Mouse (Mus musculus) midbrain, postnatal 0 days (tissue): ENCODE measurements at regions not wholly inside any gene's neighbourhood (a gene's known extent, or its start where the extent isn't known, plus 50 kb on each side); places are given as distances from the start of the nearest gene placed in this dataset.

Experiments used
- ATAC-seq: fragments of 200-750 bp; cut with Nextera tagmentation; 2 replicates; pipeline ENCODE4 v1.8.0; 2017; ENCODE audit warnings: moderate number of reproducible peaks, mild to moderate bottlenecking, moderate TSS enrichment, moderate library complexity; ENCODE audit not compliant: low FRiP score
- DNase-seq: peaks from one replicate; pipeline ENCODE4 v3.0.0-alpha.2; 2015; ENCODE audit warnings: low spot score
- H3K27ac ChIP-seq: fragments of 300-500 bp; sonication (generic); 2 replicates; pipeline ENCODE4 v1.5.1; 2014; ENCODE audit warnings: low read depth, mild to moderate bottlenecking, low read length, mixed read lengths
- H3K27me3 ChIP-seq: fragments of 300-500 bp; sonication (generic); 2 replicates; pipeline ENCODE4 v1.6.1; 2014; ENCODE audit warnings: low read length, control low read depth, mixed read lengths; ENCODE audit not compliant: insufficient read depth
- H3K36me3 ChIP-seq: fragments of 300-500 bp; sonication (generic); 2 replicates; pipeline ENCODE4 v1.6.1; 2014; ENCODE audit warnings: low read length, control low read depth, mixed read lengths; ENCODE audit not compliant: insufficient read depth
- H3K4me1 ChIP-seq: fragments of 300-500 bp; sonication (generic); 2 replicates; pipeline ENCODE4 v1.6.1; 2014; ENCODE audit warnings: mild to moderate bottlenecking, control low read depth, antibody characterized with exemption, low read length, mixed read lengths; ENCODE audit not compliant: insufficient read depth
- H3K4me2 ChIP-seq: fragments of 300-500 bp; sonication (generic); 2 replicates; pipeline ENCODE4 v1.6.1; 2014; ENCODE audit warnings: low read depth, mild to moderate bottlenecking, low read length, mixed read lengths; ENCODE audit not compliant: poor library complexity, severe bottlenecking
- H3K4me3 ChIP-seq: fragments of 300-500 bp; sonication (generic); 2 replicates; pipeline ENCODE4 v1.5.1; 2014; ENCODE audit warnings: low read depth, mild to moderate bottlenecking, low read length, moderate library complexity
- H3K9ac ChIP-seq: fragments of 300-500 bp; sonication (generic); replicated peaks from 2 replicates; pipeline ENCODE4 v1.6.1; 2014; ENCODE audit warnings: mild to moderate bottlenecking, low read length, moderate library complexity, mixed read lengths; ENCODE audit not compliant: poor library complexity, severe bottlenecking
- H3K9me3 ChIP-seq: fragments of 300-500 bp; sonication (generic); 2 replicates; pipeline ENCODE4 v1.6.1; 2016; ENCODE audit warnings: low read length, control low read depth
- CTCF ChIP-seq: IDR thresholded peaks from 2 replicates; pipeline ENCODE4 v1.5.1; 2016; ENCODE audit warnings: antibody characterized with exemption, mild to moderate bottlenecking
- WGBS: fragments of 180-500 bp; shearing (Covaris S2); extraction: QIAGEN DNeasy Blood & Tissue Kit; methylation state at CpG from one replicate; pipeline ENCODE4 v1.1.7; 2014; 5-methylcytosine and 5-hydroxymethylcytosine counted together

- TF ChIP-seq CTCF: peak; percentile 54; the same call in 1 of the 2 replicates
- Histone ChIP-seq H3K27me3 (no peaks in the 10 kb centered on the region), H3K4me2 (no peak overlapping the region), H3K4me3 (no peak overlapping the region), H3K27ac (no peak overlapping the region), H3K4me1 (no peaks in the 10 kb centered on the region), H3K9me3 (no peaks in the 10 kb centered on the region), H3K9ac (no peak overlapping the region), H3K36me3 (no peaks in the 10 kb centered on the region)
- WGBS: 68% methylated on average over 4 of the region's 4 CpGs
- no peak for DNase-seq
- no peak for ATAC-seq
Measured at GRCm38 (mm10) chrX:19285773-19286172, 195.3 kb downstream of the Tex13c3 start.

GRCm38 (mm10) chrX:19283078-19283477, 198.0 kb downstream of the Tex13c3 start:
- Histone ChIP-seq H3K36me3 (no peaks in the 10 kb centered on the region), H3K4me3 (no peak overlapping the region), H3K4me2 (no peak overlapping the region), H3K27me3 (no peaks in the 10 kb centered on the region), H3K4me1 (no peaks in the 10 kb centered on the region), H3K9ac (no peak overlapping the region), H3K9me3 (no peaks in the 10 kb centered on the region), H3K27ac (no peak overlapping the region)
- TF ChIP-seq CTCF: no peak
- DNase-seq (no peak), ATAC-seq (no peak)
- 78% methylated on average over 3 of the region's 3 CpGs for WGBS

- Histone ChIP-seq H3K36me3 (no peaks in the 10 kb centered on the region), H3K4me3 (no peak overlapping the region), H3K27me3 (no peaks in the 10 kb centered on the region), H3K27ac (no peak overlapping the region), H3K4me2 (no peak overlapping the region), H3K9ac (no peak overlapping the region), H3K4me1 (no peaks in the 10 kb centered on the region), H3K9me3 (no peaks in the 10 kb centered on the region)
- DNase-seq (no peak), ATAC-seq (no peak)
- TF ChIP-seq CTCF: no peak
Measured at GRCm38 (mm10) chrX:19264237-19264636, 216.9 kb downstream of the Tex13c3 start.

- no peak for TF ChIP-seq CTCF
- no peak overlapping the region for H3K9ac ChIP-seq
- H3K4me3 ChIP-seq: no peak overlapping the region
- no peaks in the 10 kb centered on the region for H3K9me3 ChIP-seq
- H3K36me3 ChIP-seq: no peaks in the 10 kb centered on the region
- ATAC-seq (no peak), DNase-seq (no peak)
- H3K27ac ChIP-seq: no peak overlapping the region
- no peak overlapping the region for H3K4me2 ChIP-seq
- WGBS: 79% methylated on average over 2 of the region's 2 CpGs
- H3K27me3 ChIP-seq: no peaks in the 10 kb centered on the region
- H3K4me1 ChIP-seq: no peaks in the 10 kb centered on the region
Measured at GRCm38 (mm10) chrX:19246777-19247619, 234.1 kb downstream of the Tex13c3 start.

GRCm38 (mm10) chrX:19237738-19238261, 243.3 kb downstream of the Tex13c3 start:
- no peak overlapping the region for H3K27ac ChIP-seq
- TF ChIP-seq CTCF: no peak
- H3K4me1 ChIP-seq: no peaks in the 10 kb centered on the region
- DNase-seq: peak; percentile 21
- H3K9ac ChIP-seq: peak overlapping the region; percentile 46
- H3K9me3 ChIP-seq: no peaks in the 10 kb centered on the region
- WGBS: 18% methylated on average over 25 of the region's 26 CpGs
- peak overlapping the region; percentile 61 for H3K4me2 ChIP-seq
- H3K36me3 ChIP-seq: no peaks in the 10 kb centered on the region
- no peaks in the 10 kb centered on the region for H3K27me3 ChIP-seq
- ATAC-seq: peak; percentile 87
- H3K4me3 ChIP-seq: peak overlapping the region; percentile 49

GRCm38 (mm10) chrX:19237048-19237737, 243.9 kb downstream of the Tex13c3 start:
- Histone ChIP-seq H3K4me2 (peak overlapping the region; percentile 61), H3K36me3 (no peaks in the 10 kb centered on the region), H3K27ac (no peak overlapping the region), H3K4me3 (peak overlapping the region; percentile 49), H3K9ac (peak overlapping the region; percentile 46; the same call in 1 of the 2 replicates), H3K27me3 (no peaks in the 10 kb centered on the region), H3K4me1 (no peaks in the 10 kb centered on the region), H3K9me3 (no peaks in the 10 kb centered on the region)
- ATAC-seq (peak; percentile 80), DNase-seq (peak; percentile 5)
- TF ChIP-seq CTCF: no peak
- WGBS: 21% methylated on average over 31 of the region's 31 CpGs
